Mouse (Mus musculus) heart, embryonic 14.5 days (tissue): ENCODE measurements around the gene Gldc. TPM values are rescaled to one million over a fixed set of nuclear protein-coding genes. Genes with fewer than 3 reads are reported as not detected.
A peak's percentile ranks its signal among the peaks of the same experiment; 100 is the strongest.

Experiments used
- ATAC-seq: fragments of 200-750 bp; cut with Nextera tagmentation; 2 replicates; pipeline ENCODE4 v1.8.0; 2017; ENCODE audit warnings: low read depth, moderate TSS enrichment; ENCODE audit not compliant: insufficient number of reproducible peaks, insufficient read depth, low FRiP score
- H3K27ac ChIP-seq, 2 experiments: fragments of 200-500 bp in 1 of 2; fragments of 300-500 bp in 1 of 2; sonication (generic) in 1 of 2; replicated peaks in 1 of 2; 2 replicates each; pipeline ENCODE4 v1.5.1; 2012 to 2014; ENCODE audit warnings: low read depth in 2 of 2, low read length in 2 of 2, control low read depth in 1 of 2, mild to moderate bottlenecking in 1 of 2, mixed read lengths in 1 of 2; ENCODE audit not compliant: control insufficient read depth in 1 of 2, insufficient read depth in 1 of 2
- H3K27me3 ChIP-seq: fragments of 300-500 bp; sonication (generic); 2 replicates; pipeline ENCODE4 v1.6.1; 2014; ENCODE audit warnings: mild to moderate bottlenecking, low read length, control low read depth; ENCODE audit not compliant: control insufficient read depth, insufficient read depth
- H3K36me3 ChIP-seq: fragments of 300-500 bp; sonication (generic); 2 replicates; pipeline ENCODE4 v1.6.1; 2014; ENCODE audit warnings: mild to moderate bottlenecking, control low read depth, low read length, mixed read lengths; ENCODE audit not compliant: control insufficient read depth, insufficient read depth
- H3K4me1 ChIP-seq, 2 experiments: fragments of 200-500 bp in 1 of 2; fragments of 300-500 bp in 1 of 2; sonication (generic) in 1 of 2; 2 replicates each; pipeline ENCODE4 v1.6.1; 2012 to 2014; ENCODE audit warnings: low read length in 2 of 2, control low read depth in 1 of 2, mixed read lengths in 1 of 2; ENCODE audit not compliant: control insufficient read depth in 2 of 2, insufficient read depth in 2 of 2
- H3K4me2 ChIP-seq: fragments of 300-500 bp; sonication (generic); 2 replicates; pipeline ENCODE4 v1.6.1; 2014; ENCODE audit warnings: mild to moderate bottlenecking, low read length
- H3K4me3 ChIP-seq, 2 experiments: fragments of 200-500 bp in 1 of 2; fragments of 300-500 bp in 1 of 2; sonication (generic) in 1 of 2; 2 replicates each; pipeline ENCODE4 v1.5.1; 2012 to 2014; ENCODE audit warnings: low read length in 2 of 2, mild to moderate bottlenecking in 2 of 2, control low read depth in 1 of 2, low read depth in 1 of 2, moderate library complexity in 1 of 2; ENCODE audit not compliant: control insufficient read depth in 1 of 2, insufficient read depth in 1 of 2
- H3K9ac ChIP-seq: fragments of 300-500 bp; sonication (generic); 2 replicates; pipeline ENCODE4 v1.6.1; 2014; ENCODE audit warnings: mild to moderate bottlenecking, low read length
- H3K9me3 ChIP-seq: fragments of 300-500 bp; sonication (generic); 2 replicates; pipeline ENCODE4 v1.6.1; 2016; ENCODE audit warnings: low read length, control low read depth; ENCODE audit not compliant: control insufficient read depth
- WGBS: fragments of 180-500 bp; shearing (Covaris S2); extraction: QIAGEN DNeasy Blood & Tissue Kit; methylation state at CpG from one replicate; pipeline ENCODE4 v1.1.7; 2014; 5-methylcytosine and 5-hydroxymethylcytosine counted together
- polyA plus RNA-seq: library from polyadenylated mRNA; unstranded; fragments of >200 nt; fragmentation: Nextera tagmentation; extraction: Ambion mirVana; gene quantifications from 2 replicates; pipeline ENCODE4 v1.2.1, GENCODE M21; 2014

The Gldc gene
- polyA plus RNA-seq, 1 experiment from 2014 or later, result 1.7 TPM

- WGBS, result 5% methylated on average over 15 of the region's 15 CpGs
- Histone ChIP-seq H3K36me3 (no peaks in the 10 kb centered on the region), H3K9ac (peak overlapping the region; percentile 59), H3K27ac (no peak overlapping the region), H3K4me2 (peak overlapping the region; percentile 91), H3K4me1 (peaks cover 0 to 4% of the 10 kb centered on the region in 2 experiments; a peak in 2 of 4 replicates), H3K9me3 (peaks cover 6% of the 10 kb centered on the region; the same call in 1 of the 2 replicates), H3K4me3 (peak overlapping the region; percentile 21 to 54), H3K27me3 (peaks cover 9% of the 10 kb centered on the region)
- ATAC-seq, result no peak
These were observed 1.1 kb downstream of the Gldc start for GRCm38 (mm10) chr19:30174074-30174670.

GRCm38 (mm10) chr19:30171346-30172055 is 3.7 kb downstream of the Gldc start:
- Histone ChIP-seq H3K36me3 (no peaks in the 10 kb centered on the region), H3K4me3 (no peak overlapping the region), H3K4me2 (no peak overlapping the region), H3K4me1 (peaks cover 0 to 4% of the 10 kb centered on the region in 2 experiments; a peak in 2 of 4 replicates), H3K9ac (no peak overlapping the region), H3K27ac (no peak overlapping the region), H3K9me3 (no peaks in the 10 kb centered on the region), H3K27me3 (peaks cover 9% of the 10 kb centered on the region)
- 74% methylated on average over 8 of the region's 8 CpGs for WGBS
- no peak for ATAC-seq

DNA sequence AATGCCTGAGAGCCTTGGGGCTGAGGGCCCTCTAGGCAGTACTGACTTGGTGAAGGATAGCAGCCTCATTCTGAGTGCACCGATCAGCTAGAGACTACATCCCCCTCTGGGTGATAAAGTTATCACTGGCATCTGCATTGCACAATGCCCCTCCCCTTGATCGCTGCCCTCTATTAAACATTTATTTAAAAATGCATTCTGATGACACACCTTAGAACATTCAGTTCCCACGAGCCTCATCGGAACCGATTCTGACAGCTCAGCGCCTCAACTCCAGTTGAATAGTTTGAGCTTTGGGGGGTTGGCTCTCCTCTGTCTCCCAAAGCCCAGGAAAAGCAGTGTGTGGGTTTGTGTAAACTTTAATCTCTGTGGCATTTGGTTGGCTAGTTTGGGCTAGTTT is 4.9 kb downstream of the Gldc start:
- H3K27ac ChIP-seq, result no peak overlapping the region
- peaks cover 9% of the 10 kb centered on the region for H3K27me3 ChIP-seq
- H3K4me3 ChIP-seq, result no peak overlapping the region
- H3K4me1 ChIP-seq, result peaks cover 0 to 4% of the 10 kb centered on the region in 2 experiments; a peak in 2 of 4 replicates
- H3K9me3 ChIP-seq, result no peaks in the 10 kb centered on the region
- H3K4me2 ChIP-seq, result no peak overlapping the region
- no peak for ATAC-seq
- 81% methylated on average over 6 of the region's 6 CpGs for WGBS
- H3K36me3 ChIP-seq, result no peaks in the 10 kb centered on the region
- H3K9ac ChIP-seq, result no peak overlapping the region

DNA sequence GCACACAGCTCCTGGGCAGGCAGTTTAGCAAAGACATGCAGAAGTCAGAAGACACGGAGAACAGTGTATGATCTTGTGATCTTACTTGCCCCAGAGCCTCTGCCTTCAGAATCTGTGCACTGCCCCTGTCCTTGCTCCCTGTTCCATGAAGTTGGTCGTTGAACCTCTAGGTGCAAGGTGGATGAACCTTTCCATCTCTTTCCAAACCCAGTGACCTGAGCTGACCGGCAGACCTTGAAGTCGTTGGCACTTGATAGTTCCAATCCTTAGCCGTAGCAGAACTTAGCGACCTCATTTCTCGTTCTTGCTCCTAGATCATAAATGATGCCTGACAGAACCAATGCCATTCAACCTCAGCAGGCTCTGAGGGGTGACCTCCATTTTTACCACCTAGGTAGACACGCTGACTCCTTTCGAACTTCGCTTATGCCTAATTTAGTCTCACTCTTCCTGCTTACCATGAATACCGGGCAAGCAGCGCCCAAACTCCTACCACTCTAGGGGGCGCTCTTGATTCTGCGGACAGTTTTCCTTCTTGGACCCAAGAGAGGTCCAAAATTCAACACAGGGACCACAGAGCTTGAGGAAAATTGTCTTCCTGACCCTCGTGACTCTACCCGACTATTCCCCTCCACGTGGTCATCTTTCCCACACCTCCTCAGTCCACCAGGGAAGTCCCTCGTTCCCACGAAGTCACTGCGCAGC is 8.3 kb downstream of the Gldc start:
- no peak for ATAC-seq
- Histone ChIP-seq H3K27ac (no peak overlapping the region), H3K4me3 (no peak overlapping the region), H3K4me1 (no peaks in the 10 kb centered on the region), H3K4me2 (no peak overlapping the region), H3K27me3 (no peaks in the 10 kb centered on the region), H3K9ac (no peak overlapping the region), H3K36me3 (no peaks in the 10 kb centered on the region), H3K9me3 (no peaks in the 10 kb centered on the region)
- WGBS, result 85% methylated on average over 20 of the region's 20 CpGs

- no peak overlapping the region for H3K9ac ChIP-seq
- H3K4me2 ChIP-seq, result no peak overlapping the region
These were observed 11.0 kb downstream of the Gldc start for GRCm38 (mm10) chr19:30164228-30164627.

DNA sequence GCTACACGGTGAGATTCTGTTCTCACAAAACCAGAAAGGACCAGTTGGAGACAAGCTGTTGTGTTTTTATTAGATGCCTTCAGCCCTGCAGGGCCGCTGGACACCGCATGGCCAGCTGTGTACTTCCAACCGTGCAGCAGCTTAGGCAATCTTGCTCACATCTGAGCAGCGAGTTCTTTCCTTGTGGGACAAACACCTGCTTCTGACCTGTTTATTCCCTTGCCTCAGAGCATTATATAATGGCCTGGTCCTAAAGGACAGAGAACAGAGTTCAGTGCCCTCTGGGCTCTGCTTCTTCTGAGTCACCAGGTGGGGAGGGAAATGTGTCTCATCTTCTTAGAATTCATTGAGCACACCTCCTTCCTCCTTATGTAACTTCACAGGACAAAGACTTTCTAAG is 12.4 kb downstream of the Gldc start:
- Histone ChIP-seq H3K36me3 (no peaks in the 10 kb centered on the region), H3K27me3 (no peaks in the 10 kb centered on the region), H3K4me1 (no peaks in the 10 kb centered on the region), H3K4me2 (no peak overlapping the region), H3K4me3 (no peak overlapping the region), H3K27ac (no peak overlapping the region), H3K9ac (no peak overlapping the region), H3K9me3 (no peaks in the 10 kb centered on the region)
- no peak for ATAC-seq
- WGBS, result 79% methylated on average over 5 of the region's 5 CpGs

More at GRCm38 (mm10) chr19:30164228-30164627, 11.0 kb downstream of the Gldc start:
- H3K27me3 ChIP-seq, result no peaks in the 10 kb centered on the region
- H3K27ac ChIP-seq, result no peak overlapping the region
- WGBS, result 78% methylated on average over 2 of the region's 2 CpGs
- H3K36me3 ChIP-seq, result no peaks in the 10 kb centered on the region
- H3K4me1 ChIP-seq, result no peaks in the 10 kb centered on the region
- no peaks in the 10 kb centered on the region for H3K9me3 ChIP-seq
- no peak for ATAC-seq
- H3K4me3 ChIP-seq, result no peak overlapping the region

DNA sequence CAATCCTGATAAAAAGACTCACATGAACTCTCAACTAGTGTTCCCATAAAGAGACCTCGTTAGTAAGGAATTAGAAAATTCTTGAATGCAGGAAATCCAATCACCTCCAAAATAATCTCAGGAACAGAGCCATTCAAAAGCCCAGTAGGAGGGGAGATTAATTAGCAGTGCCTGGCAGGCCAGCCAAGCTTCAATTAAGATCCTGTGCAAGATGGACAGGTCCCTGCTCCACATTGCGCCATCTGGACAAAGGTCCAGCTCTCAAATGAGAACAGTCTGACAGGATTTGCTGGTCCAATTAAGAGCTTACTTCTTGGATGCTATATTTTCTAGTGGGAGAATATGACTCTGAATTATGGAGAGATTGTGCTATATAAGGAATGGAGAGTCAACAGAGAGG is 15.2 kb downstream of the Gldc start:
- no peak overlapping the region for H3K4me2 ChIP-seq
- no peak overlapping the region for H3K9ac ChIP-seq
- H3K4me1 ChIP-seq, result no peaks in the 10 kb centered on the region
- no peak overlapping the region for H3K4me3 ChIP-seq
- no peak for ATAC-seq
- no peaks in the 10 kb centered on the region for H3K36me3 ChIP-seq
- no peak overlapping the region for H3K27ac ChIP-seq
- no peaks in the 10 kb centered on the region for H3K9me3 ChIP-seq
- no peaks in the 10 kb centered on the region for H3K27me3 ChIP-seq
- 77% methylated on average over 2 of the region's 2 CpGs for WGBS
